Mouse (Mus musculus): Measurements from ENCODE around the gene Dlk1. TPM values are rescaled to one million over a fixed set of nuclear protein-coding genes. Genes with fewer than 3 reads are reported as not detected.
A peak's percentile ranks its signal among the peaks of the same experiment; 100 is the strongest.

The Dlk1 gene
- 28.8 and 47.7 TPM in 2 replicates for total RNA-seq (2014; rRNA removed)
- polyA plus RNA-seq (2015; fragmentation: Nextera tagmentation; extraction: Ambion mirVana), result 33.0 and 34.6 TPM in 2 replicates

DNA sequence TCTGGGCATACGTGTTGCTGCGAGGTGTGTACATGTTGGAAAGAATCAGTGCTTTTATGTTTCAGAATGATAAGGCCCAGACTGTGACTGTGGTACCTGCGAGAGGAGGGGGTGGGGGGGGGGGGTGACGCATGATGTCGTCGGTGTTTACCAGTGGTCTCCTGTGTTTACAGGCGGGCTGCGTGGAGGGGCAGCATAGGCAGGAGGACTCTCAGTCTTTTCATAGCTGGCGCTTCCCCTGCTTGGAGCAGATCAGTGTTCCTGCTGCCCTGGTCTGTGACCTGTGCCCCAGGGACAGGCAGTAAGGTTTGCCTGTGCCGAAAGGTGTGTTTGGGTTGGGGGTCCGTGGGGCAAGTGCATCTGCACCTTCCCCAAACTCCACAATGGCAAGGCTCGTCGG lies at the start of gene Dlk1:
Gene Dlk1, plus strand, starts transcription at position 232 of the 400 bp plus-strand sequence.
- no peaks in the 10 kb centered on the region for H3K9me3 ChIP-seq (ENCODE audit: low read length)
- H3K27me3 ChIP-seq (ENCODE audit: insufficient read depth, low read length), result peaks cover 54% of the 10 kb centered on the region
- H3K27ac ChIP-seq, result no peak within 1 kb of the TSS
- WGBS, result 5% methylated on average over 13 of the region's 13 CpGs
- no peaks in the 10 kb centered on the region for H3K36me3 ChIP-seq (ENCODE audit: insufficient read depth, low read length)
- H3K4me3 ChIP-seq (ENCODE audit: low read length), result peak within 1 kb of the TSS; percentile 39
- TF ChIP-seq CTCF (IDR thresholded peaks at IDR 0.05; ENCODE audit: low read depth), result no peak
- ATAC-seq (0 out of 2 replicates have a peak, but pooled peaks have one; percentile 3), DNase-seq (ENCODE audit: low spot score) (no peak)
- peak within 1 kb of the TSS; percentile 64 for H3K4me2 ChIP-seq (ENCODE audit: low read depth, low read length)
- peaks cover 10% of the 10 kb centered on the region for H3K4me1 ChIP-seq (ENCODE audit: insufficient read depth, low read length)
- H3K9ac ChIP-seq (replicated peaks; ENCODE audit: low read length), result peak within 1 kb of the TSS; percentile 30

- 60% methylated on average over 5 of the region's 5 CpGs for WGBS
- Histone ChIP-seq H3K9me3 (ENCODE audit: low read length) (no peaks in the 10 kb centered on the region), H3K4me3 (ENCODE audit: low read length) (no peak overlapping the region), H3K27me3 (ENCODE audit: insufficient read depth, low read length) (peaks cover 5% of the 10 kb centered on the region; the same call in 1 of the 2 replicates), H3K27ac (no peak overlapping the region), H3K36me3 (ENCODE audit: insufficient read depth, low read length) (no peaks in the 10 kb centered on the region), H3K4me1 (ENCODE audit: insufficient read depth, low read length) (no peaks in the 10 kb centered on the region), H3K4me2 (ENCODE audit: low read depth, low read length) (no peak overlapping the region), H3K9ac (replicated peaks; ENCODE audit: low read length) (no peak overlapping the region)
- DNase-seq (ENCODE audit: low spot score) (no peak), ATAC-seq (no peak)
- no peak for TF ChIP-seq CTCF (IDR thresholded peaks at IDR 0.05; ENCODE audit: low read depth)
Measured at GRCm38 (mm10) chr12:109402943-109403342, 49.7 kb upstream of the Dlk1 start.

DNA sequence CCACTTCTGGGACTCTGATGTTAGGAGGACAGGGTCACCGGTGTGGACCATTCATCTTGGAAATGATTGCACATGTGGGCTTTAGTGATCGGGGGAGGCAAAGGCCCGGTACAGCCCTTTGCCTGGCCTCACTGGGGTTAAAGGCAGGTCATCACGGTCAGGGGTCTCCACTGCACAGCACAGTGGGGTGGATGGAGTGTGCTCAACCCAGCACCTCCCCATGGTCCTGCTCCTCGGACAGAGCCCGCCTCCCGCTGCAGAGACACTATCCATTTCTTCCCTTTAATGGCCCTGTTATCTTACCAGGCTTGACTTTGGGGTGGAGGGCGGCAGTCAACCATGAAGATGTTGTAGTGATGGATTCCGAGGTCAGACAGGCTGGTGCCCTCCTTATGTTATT lies 48.9 kb upstream of the Dlk1 start:
- no peaks in the 10 kb centered on the region for H3K9me3 ChIP-seq (ENCODE audit: low read length)
- H3K4me2 ChIP-seq (ENCODE audit: low read depth, low read length), result no peak overlapping the region
- H3K4me3 ChIP-seq (ENCODE audit: low read length), result no peak overlapping the region
- TF ChIP-seq CTCF (IDR thresholded peaks at IDR 0.05; ENCODE audit: low read depth), result no peak
- DNase-seq (ENCODE audit: low spot score), result no peak
- no peaks in the 10 kb centered on the region for H3K36me3 ChIP-seq (ENCODE audit: insufficient read depth, low read length)
- no peak for ATAC-seq
- no peak overlapping the region for H3K27ac ChIP-seq
- H3K4me1 ChIP-seq (ENCODE audit: insufficient read depth, low read length), result no peaks in the 10 kb centered on the region
- 69% methylated on average over 9 of the region's 9 CpGs for WGBS
- H3K27me3 ChIP-seq (ENCODE audit: insufficient read depth, low read length), result no peaks in the 10 kb centered on the region
- H3K9ac ChIP-seq (replicated peaks; ENCODE audit: low read length), result no peak overlapping the region

DNA sequence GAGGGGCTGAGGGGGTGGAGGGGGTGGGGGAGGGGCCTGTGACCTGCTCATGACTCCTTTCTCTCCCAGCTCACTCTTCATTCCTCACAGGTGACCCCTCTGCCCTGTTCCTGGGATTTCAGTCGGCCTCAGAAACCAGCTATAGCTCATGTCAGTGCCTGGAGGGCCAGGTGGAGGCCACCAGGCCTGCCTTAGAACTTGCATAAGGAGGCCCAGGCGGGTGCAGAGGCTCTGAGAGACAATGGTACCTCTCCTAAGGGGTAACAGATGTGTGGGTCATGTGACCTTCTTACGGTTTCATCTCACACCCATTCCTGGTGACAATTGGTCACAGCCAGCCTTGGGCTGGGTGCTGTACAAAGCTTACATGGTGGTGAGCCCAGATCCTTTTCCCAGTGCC lies 46.6 kb upstream of the Dlk1 start:
- no peaks in the 10 kb centered on the region for H3K36me3 ChIP-seq (ENCODE audit: insufficient read depth, low read length)
- H3K4me3 ChIP-seq (ENCODE audit: low read length), result no peak overlapping the region
- no peak overlapping the region for H3K9ac ChIP-seq (replicated peaks; ENCODE audit: low read length)
- TF ChIP-seq CTCF (IDR thresholded peaks at IDR 0.05; ENCODE audit: low read depth), result no peak
- no peak overlapping the region for H3K27ac ChIP-seq
- no peaks in the 10 kb centered on the region for H3K27me3 ChIP-seq (ENCODE audit: insufficient read depth, low read length)
- H3K4me1 ChIP-seq (ENCODE audit: insufficient read depth, low read length), result 0 out of 2 replicates have a peak, but pooled peaks cover 3% of the 10 kb centered on the region
- no peak for ATAC-seq
- no peaks in the 10 kb centered on the region for H3K9me3 ChIP-seq (ENCODE audit: low read length)
- DNase-seq (ENCODE audit: low spot score), result no peak
- 58% methylated on average over 3 of the region's 3 CpGs for WGBS
- H3K4me2 ChIP-seq (ENCODE audit: low read depth, low read length), result no peak overlapping the region

- no peak overlapping the region for H3K9ac ChIP-seq (replicated peaks; ENCODE audit: low read length)
- H3K4me3 ChIP-seq (ENCODE audit: low read length), result no peak overlapping the region
- H3K9me3 ChIP-seq (ENCODE audit: low read length), result no peaks in the 10 kb centered on the region
- 30% methylated on average over 11 of the region's 11 CpGs for WGBS
- no peak for ATAC-seq
- TF ChIP-seq CTCF (IDR thresholded peaks at IDR 0.05; ENCODE audit: low read depth), result no peak
- H3K27ac ChIP-seq, result no peak overlapping the region
- no peaks in the 10 kb centered on the region for H3K36me3 ChIP-seq (ENCODE audit: insufficient read depth, low read length)
- H3K4me1 ChIP-seq (ENCODE audit: insufficient read depth, low read length), result peaks cover 8% of the 10 kb centered on the region; the same call in 1 of the 2 replicates
- no peak overlapping the region for H3K4me2 ChIP-seq (ENCODE audit: low read depth, low read length)
- peak; percentile 24 for DNase-seq (ENCODE audit: low spot score)
- H3K27me3 ChIP-seq (ENCODE audit: insufficient read depth, low read length), result no peaks in the 10 kb centered on the region
Measured at GRCm38 (mm10) chr12:109410723-109411122, 41.9 kb upstream of the Dlk1 start.

- TF ChIP-seq CTCF (IDR thresholded peaks at IDR 0.05; ENCODE audit: low read depth), result no peak
- DNase-seq (ENCODE audit: low spot score), result peak; percentile 46
- ATAC-seq, result peak; percentile 47; the same call in 1 of the 2 replicates
- Histone ChIP-seq H3K27ac (no peak overlapping the region; the same call in 1 of the 2 replicates), H3K4me3 (ENCODE audit: low read length) (no peak overlapping the region), H3K9me3 (ENCODE audit: low read length) (no peaks in the 10 kb centered on the region), H3K9ac (replicated peaks; ENCODE audit: low read length) (0 out of 2 replicates have a peak overlapping the region, but pooled peaks have one; percentile 5), H3K36me3 (ENCODE audit: insufficient read depth, low read length) (no peaks in the 10 kb centered on the region), H3K27me3 (ENCODE audit: insufficient read depth, low read length) (no peaks in the 10 kb centered on the region), H3K4me2 (ENCODE audit: low read depth, low read length) (no peak overlapping the region), H3K4me1 (ENCODE audit: insufficient read depth, low read length) (peaks cover 8% of the 10 kb centered on the region; the same call in 1 of the 2 replicates)
- WGBS, result 41% methylated on average over 9 of the region's 9 CpGs
Measured at GRCm38 (mm10) chr12:109411172-109412070, 41.2 kb upstream of the Dlk1 start.
